Mouse (Mus musculus) neural tube, embryonic 13.5 days (tissue): ENCODE results near the gene Gm10447. TPM values are rescaled to one million over a fixed set of nuclear protein-coding genes. Genes with fewer than 3 reads are reported as not detected.

ENCODE experiments used
- ATAC-seq: fragments of 200-750 bp; cut with Nextera tagmentation; 2 replicates; pipeline ENCODE4 v1.8.0; 2017; ENCODE audit warnings: low read depth, mild to moderate bottlenecking, moderate TSS enrichment, moderate library complexity
- H3K27ac ChIP-seq: fragments of 300-500 bp; sonication (generic); replicated peaks from 2 replicates; pipeline ENCODE4 v1.5.1; 2015; ENCODE audit warnings: moderate library complexity, mild to moderate bottlenecking, inconsistent platforms
- H3K27me3 ChIP-seq: fragments of 300-500 bp; sonication (generic); 2 replicates; pipeline ENCODE4 v1.6.1; 2015; ENCODE audit warnings: mild to moderate bottlenecking, inconsistent platforms
- H3K36me3 ChIP-seq: fragments of 300-500 bp; sonication (generic); 2 replicates; pipeline ENCODE4 v1.6.1; 2015; ENCODE audit warnings: mild to moderate bottlenecking, inconsistent platforms
- H3K4me1 ChIP-seq: fragments of 300-500 bp; sonication (generic); replicated peaks from 2 replicates; pipeline ENCODE4 v1.6.1; 2015; ENCODE audit warnings: inconsistent platforms
- H3K4me2 ChIP-seq: fragments of 300-500 bp; sonication (generic); 2 replicates; pipeline ENCODE4 v1.6.1; 2015; ENCODE audit warnings: inconsistent platforms, mild to moderate bottlenecking, moderate library complexity
- H3K4me3 ChIP-seq: fragments of 300-500 bp; sonication (generic); 2 replicates; pipeline ENCODE4 v1.5.1; 2015; ENCODE audit warnings: mild to moderate bottlenecking, inconsistent platforms
- H3K9ac ChIP-seq: fragments of 300-500 bp; sonication (generic); 2 replicates; pipeline ENCODE4 v1.6.1; 2015; ENCODE audit warnings: moderate library complexity, mild to moderate bottlenecking, inconsistent platforms
- H3K9me3 ChIP-seq: fragments of 300-500 bp; sonication (generic); 2 replicates; pipeline ENCODE4 v1.6.1; 2016; ENCODE audit warnings: inconsistent platforms
- microRNA-seq: library from miRNA; unstranded; fragments of <30 nt; microRNA quantifications from one replicate; pipeline ENCODE4, GENCODE M21; 2016
- polyA plus RNA-seq: library from polyadenylated mRNA; unstranded; fragments of >200 nt; fragmentation: Nextera tagmentation; extraction: Ambion mirVana; gene quantifications from 2 replicates; pipeline ENCODE4 v1.2.1, GENCODE M21; 2015

Gm10447 gene
- polyA plus RNA-seq, 1 experiment from 2014 or later, result not detected

- no peak for ATAC-seq
- no peak overlapping the region for H3K27ac ChIP-seq
- no peaks in the 10 kb centered on the region for H3K27me3 ChIP-seq
- H3K4me3 ChIP-seq, result no peak overlapping the region
- no peaks in the 10 kb centered on the region for H3K9me3 ChIP-seq
- no peak overlapping the region for H3K4me2 ChIP-seq
- H3K4me1 ChIP-seq, result no peaks in the 10 kb centered on the region
- peaks cover 92% of the 10 kb centered on the region for H3K36me3 ChIP-seq
- no peak overlapping the region for H3K9ac ChIP-seq
Observed at GRCm38 (mm10) chr11:53411738-53412137, 45.2 kb downstream of the Gm10447 start.

Small RNAs within 50 kb of the gene (microRNA-seq; reads per million reads assigned to microRNA genes)
- gene Mir6920, result not detected

Other genes starting within 250 kb of the Gm10447 start
- gene Hspa4, start 156.7 kb downstream of the Gm10447 start, polyA plus RNA-seq, result 56.1 and 63.0 TPM in 2 replicates
- 14.9 and 15.5 TPM in 2 replicates for gene Zcchc10, start 132.4 kb downstream of the Gm10447 start, polyA plus RNA-seq
- gene Aff4, start 106.3 kb downstream of the Gm10447 start, polyA plus RNA-seq, result 43.3 and 55.2 TPM in 2 replicates
- not detected in 2 replicates for gene Leap2, start 33.9 kb downstream of the Gm10447 start, polyA plus RNA-seq
- 722 and 723 TPM in 2 replicates for gene Uqcrq, start 26.3 kb downstream of the Gm10447 start, polyA plus RNA-seq
- 3.4 and 3.6 TPM in 2 replicates for gene Gdf9, start 26.1 kb downstream of the Gm10447 start, polyA plus RNA-seq
- gene Shroom1, start 95 bp upstream of the Gm10447 start, polyA plus RNA-seq, result 1.9 and 3.5 TPM in 2 replicates
- not detected in 2 replicates for gene Gm9837, start 13.4 kb upstream of the Gm10447 start, polyA plus RNA-seq
- gene Gm9945, start 23.1 kb upstream of the Gm10447 start, polyA plus RNA-seq, result not detected in 2 replicates
- 0.21 and 0.27 TPM in 2 replicates for gene Sowaha, start 23.2 kb upstream of the Gm10447 start, polyA plus RNA-seq
- gene Sept8, start 62.1 kb upstream of the Gm10447 start, polyA plus RNA-seq, result 21.3 and 24.2 TPM in 2 replicates
- 265 and 272 TPM in 2 replicates for gene Kif3a, start 110.3 kb upstream of the Gm10447 start, polyA plus RNA-seq
- gene Il4, start 161.6 kb upstream of the Gm10447 start, polyA plus RNA-seq, result 2.1 and 2.5 TPM in 2 replicates
- gene Il13, start 177.6 kb upstream of the Gm10447 start, polyA plus RNA-seq, result not detected in 2 replicates